Mouse (Mus musculus): ENCODE measurements around the gene Ado. TPM values are rescaled to one million over a fixed set of nuclear protein-coding genes. Genes with fewer than 3 reads are reported as not detected.

Ado gene
- 18.6 and 24.3 TPM in 2 replicates for polyA plus RNA-seq (2012)

- no peak for TF ChIP-seq GATA1 (IDR thresholded peaks at IDR 0.05; ENCODE audit: low read length)
Measured at GRCm38 (mm10) chr10:67548877-67549731, at the start of gene Ado. TSS of gene Ado (minus strand) at chr10:67548955.

GRCm38 (mm10) chr10:67595278-67595677 lies 46.5 kb upstream of the Ado start:
- TF ChIP-seq GATA1 (IDR thresholded peaks at IDR 0.05; ENCODE audit: low read length) = no peak

DNA sequence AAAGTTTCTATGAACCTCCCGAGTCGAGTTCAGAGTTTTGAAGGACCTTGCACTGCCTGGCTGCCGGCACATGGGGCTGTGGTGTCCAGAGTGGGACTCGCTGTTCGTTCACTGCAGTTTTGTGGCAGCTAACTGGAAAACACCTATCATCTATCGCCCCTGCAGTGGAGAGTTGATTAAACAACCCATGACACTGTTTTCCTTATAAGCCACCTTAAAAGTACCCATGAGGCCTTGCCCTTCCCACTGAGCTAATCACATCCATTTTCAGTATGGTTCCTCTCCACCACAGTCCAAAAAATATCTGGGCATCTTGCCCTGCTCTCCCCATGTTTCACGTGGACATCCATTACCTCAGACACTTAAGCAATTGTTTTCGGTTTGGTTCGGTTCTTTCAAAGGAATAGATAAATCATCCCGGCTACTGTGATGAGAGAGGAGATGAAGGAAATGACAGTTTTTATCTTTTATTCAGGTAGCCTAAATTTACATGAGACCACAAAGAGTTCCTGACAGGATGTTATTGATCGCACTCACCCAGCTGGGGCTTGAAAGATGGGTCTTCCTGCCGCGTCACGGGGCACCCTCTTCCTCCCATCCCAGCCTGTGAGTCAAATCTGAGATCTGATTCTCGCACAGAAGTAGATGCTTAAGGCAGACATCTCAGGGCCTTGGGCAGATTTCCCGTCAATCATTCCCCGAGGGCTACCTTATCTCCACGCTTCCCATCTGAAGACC lies 37.3 kb upstream of the Ado start:
- no peak for TF ChIP-seq GATA1 (IDR thresholded peaks at IDR 0.05; ENCODE audit: low read length)

DNA sequence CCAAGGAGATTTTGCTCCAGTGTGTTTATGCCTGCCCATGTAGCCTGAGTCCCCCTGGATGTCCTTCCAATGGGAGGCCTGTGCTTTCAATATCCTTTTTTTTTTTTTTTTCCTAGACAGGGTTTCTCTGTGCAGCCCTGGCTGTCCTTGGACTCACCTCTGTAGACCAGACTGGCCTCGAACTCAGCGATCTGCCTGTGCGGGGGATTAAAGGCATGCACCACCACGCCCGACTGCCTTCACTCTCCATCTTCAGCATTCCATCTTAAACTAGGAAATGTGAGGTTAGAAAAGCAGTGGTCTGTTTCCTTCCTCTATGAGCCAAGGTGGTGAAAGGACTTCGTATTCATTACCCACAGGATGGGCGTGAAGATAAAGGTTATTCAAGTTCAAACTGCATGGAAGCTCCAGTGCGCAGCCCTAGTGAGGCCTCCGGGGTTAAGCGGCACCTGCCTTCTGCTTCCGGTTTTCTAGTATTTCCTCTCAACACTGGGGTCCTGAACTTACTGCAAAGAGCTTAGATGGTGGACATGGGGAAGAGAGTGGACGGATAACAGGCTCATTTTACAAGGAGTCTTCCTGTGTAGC lies 33.0 kb upstream of the Ado start:
- TF ChIP-seq GATA1 (IDR thresholded peaks at IDR 0.05; ENCODE audit: low read length) = no peak

DNA sequence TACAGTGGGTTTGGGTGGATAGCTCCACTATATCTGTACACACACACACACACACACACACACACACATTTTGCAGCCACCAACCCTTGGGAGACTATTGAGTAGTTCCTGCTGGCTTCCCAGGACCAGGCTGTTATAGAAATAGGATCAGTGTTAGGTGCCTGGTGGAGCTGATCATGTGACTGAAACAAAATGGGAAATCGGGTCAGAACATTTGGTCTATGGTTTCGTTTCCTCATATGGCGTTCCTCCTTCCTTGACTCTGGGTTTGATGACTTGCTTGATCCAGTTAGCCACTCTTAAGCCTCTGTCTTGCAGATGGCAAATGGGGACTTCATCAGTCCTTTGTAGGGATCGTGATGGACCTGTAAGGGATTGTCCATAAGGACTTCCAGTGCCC lies 31.1 kb upstream of the Ado start:
- no peak for TF ChIP-seq GATA1 (IDR thresholded peaks at IDR 0.05; ENCODE audit: low read length)

DNA sequence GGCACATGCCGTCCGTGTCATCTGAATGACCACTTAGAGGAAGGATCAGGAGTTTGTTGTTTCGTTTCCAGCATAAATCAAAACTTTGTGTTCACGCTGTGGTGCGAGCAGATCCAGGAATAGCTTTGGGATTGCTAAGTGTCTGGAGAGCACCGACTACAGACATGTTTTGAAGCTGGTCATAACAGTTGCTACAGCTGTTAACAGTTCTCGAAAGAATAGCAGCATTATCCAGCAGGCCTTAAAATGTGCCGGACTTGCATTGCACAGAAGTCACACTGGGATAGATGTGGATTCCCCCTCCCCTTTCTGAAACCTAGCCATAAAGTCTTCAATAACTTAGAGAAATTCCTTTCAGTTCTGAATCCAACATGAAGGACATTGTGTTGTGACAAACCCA lies 24.6 kb upstream of the Ado start:
- TF ChIP-seq GATA1 (IDR thresholded peaks at IDR 0.05; ENCODE audit: low read length) = no peak

DNA sequence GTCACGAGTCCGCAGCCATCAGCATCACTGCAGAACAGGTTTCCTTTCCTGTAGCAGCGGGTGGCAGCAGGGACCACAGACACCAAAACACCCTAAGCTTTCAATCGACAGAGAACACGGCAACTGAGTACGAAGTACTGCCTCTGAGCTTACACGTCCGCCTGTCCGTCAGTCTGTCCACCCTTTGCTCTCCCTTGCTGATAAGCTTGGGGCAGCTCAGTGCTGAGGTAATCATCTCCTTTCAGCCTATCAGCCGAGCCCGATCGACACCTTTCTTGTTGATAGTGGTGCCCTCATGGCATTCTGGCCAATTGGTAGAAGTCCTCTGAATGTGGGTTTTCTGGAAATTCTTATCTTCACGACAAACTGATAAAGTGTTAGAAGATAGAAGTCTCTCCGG lies 22.7 kb upstream of the Ado start:
- TF ChIP-seq GATA1 (IDR thresholded peaks at IDR 0.05; ENCODE audit: low read length) = no peak

DNA sequence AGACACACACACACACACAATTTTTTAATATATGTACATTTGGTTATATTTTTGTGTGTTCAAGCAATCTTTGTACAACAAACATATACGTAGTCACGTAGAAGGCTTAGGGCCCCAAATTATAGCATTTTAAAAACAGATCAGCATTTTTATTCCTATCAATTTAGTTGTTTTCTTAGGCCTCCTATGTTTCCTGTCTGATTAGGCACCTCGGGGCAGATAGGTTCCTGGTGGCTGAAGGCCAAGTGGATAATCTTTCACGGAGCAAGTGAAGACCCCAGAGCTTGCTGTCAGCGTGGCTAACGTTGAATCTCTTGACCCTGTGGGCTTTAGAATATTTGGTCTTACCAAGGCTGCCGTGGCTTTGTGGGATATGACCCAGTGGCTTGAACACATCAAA lies 20.8 kb upstream of the Ado start:
- TF ChIP-seq GATA1 (IDR thresholded peaks at IDR 0.05; ENCODE audit: low read length) = no peak

GRCm38 (mm10) chr10:67566104-67566503 lies 17.3 kb upstream of the Ado start:
- no peak for TF ChIP-seq GATA1 (IDR thresholded peaks at IDR 0.05; ENCODE audit: low read length)

- no peak for TF ChIP-seq GATA1 (IDR thresholded peaks at IDR 0.05; ENCODE audit: low read length)
Measured at GRCm38 (mm10) chr10:67564509-67564908, 15.8 kb upstream of the Ado start.

GRCm38 (mm10) chr10:67561185-67561584 lies 12.4 kb upstream of the Ado start:
- no peak for TF ChIP-seq GATA1 (IDR thresholded peaks at IDR 0.05; ENCODE audit: low read length)

DNA sequence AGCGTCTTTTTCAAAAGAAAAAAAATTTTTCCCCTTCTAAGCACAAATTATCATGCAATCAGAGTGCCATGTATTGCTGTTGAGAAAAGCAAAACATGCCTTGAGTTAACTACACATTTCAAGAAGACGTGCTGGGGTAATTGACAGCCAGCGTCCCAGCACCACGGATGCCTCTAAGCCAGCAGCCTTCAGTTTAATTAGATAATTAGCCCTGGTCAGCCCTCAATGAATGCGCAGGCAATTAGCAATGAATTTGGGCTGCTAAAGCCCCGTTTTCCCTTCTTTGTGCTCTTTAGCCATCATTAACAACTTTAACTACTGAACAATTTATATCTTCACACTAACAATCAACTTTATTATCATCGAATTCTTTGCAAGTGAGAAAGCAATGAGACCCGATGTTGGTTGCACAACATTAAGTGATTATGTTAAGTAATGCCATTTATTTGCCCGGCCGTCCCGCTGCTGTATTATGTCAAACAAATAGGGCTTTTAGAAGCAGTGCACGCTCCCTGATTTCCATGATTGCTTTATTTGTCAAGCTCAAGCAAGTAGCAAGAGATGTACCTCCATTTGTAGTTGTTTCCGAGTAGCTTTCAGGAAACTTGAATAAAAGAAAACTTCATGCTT lies 11.1 kb upstream of the Ado start:
- TF ChIP-seq GATA1 (IDR thresholded peaks at IDR 0.05; ENCODE audit: low read length) = no peak

DNA sequence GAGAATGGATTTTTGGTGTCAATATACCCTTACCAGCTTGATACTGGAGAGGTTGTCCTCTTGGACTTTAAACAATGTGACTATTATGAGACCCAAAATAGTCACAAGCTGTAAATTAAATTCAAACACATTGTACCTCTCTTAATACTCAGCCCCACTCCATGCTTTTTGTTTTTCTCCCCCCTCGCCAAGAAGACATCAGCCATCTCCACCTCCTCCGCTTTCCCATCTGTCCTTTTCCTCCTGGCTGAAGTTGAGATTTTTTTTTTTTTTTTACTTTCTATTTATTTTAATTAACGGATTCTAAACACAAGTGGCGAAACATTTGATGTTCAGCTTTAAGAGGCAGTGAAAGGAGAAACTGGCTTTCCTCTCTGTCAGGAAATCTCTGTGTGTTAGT lies 9.3 kb upstream of the Ado start:
- TF ChIP-seq GATA1 (IDR thresholded peaks at IDR 0.05; ENCODE audit: low read length) = no peak

DNA sequence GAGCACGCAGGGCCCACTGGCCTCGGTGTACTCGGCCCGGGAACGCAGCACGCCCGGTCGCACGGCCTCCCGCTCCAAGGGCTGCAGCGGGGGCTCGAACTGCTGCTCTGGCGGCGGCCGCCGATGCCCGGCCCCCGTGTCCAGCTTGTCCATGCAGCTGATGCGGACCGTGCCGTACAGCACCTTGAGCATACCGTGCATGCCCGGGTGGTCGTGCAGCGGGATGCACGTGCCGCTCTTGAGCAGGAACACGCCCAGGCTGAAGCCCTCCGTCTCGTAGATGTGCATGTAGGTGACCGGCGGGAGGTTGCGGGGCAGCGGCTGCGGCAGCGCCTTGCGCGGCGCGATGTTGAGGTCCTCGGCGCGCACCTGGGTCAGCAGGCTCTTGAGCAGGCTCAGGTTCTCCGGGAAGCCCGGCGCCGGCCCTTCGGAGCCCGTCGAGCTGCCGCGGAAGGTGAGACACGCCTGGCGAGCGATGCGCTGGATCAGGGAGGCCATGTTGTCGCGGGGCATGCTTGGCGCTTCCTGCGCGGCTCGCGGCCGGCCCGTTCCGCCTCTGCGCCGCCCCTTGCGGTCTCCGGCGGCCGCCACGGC lies 397 bp downstream of the Ado start:
- no peak for TF ChIP-seq GATA1 (IDR thresholded peaks at IDR 0.05; ENCODE audit: low read length)

GRCm38 (mm10) chr10:67547850-67548260 lies 900 bp downstream of the Ado start:
- no peak for TF ChIP-seq GATA1 (IDR thresholded peaks at IDR 0.05; ENCODE audit: low read length)

DNA sequence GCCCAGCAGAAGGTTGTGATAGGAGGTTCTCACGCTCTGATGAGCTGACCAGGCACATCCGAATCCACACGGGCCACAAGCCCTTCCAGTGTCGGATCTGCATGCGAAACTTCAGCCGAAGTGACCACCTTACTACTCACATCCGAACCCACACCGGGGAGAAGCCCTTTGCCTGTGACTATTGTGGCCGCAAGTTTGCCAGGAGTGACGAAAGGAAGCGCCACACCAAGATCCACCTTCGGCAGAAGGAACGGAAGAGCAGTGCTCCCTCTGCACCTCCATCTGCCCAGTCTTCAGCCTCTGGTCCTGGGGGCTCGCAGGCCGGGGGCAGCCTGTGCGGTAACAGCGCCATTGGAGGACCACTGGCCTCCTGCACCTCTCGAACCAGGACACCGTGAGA lies 8.2 kb downstream of the Ado start:
- TF ChIP-seq GATA1 (IDR thresholded peaks at IDR 0.05; ENCODE audit: low read length) = no peak
